Mouse (Mus musculus): ENCODE results near the gene Spib. TPM values are rescaled to one million over a fixed set of nuclear protein-coding genes. Genes with fewer than 3 reads are reported as not detected.

Spib gene
- polyA plus RNA-seq, 1 experiment from 2014 or later: not detected

Small RNAs within 50 kb of the gene (microRNA-seq; reads per million reads assigned to microRNA genes)
- not detected for gene Mir7053

Other genes with a start within 250 kb of the Spib start
- gene Clec11a, start 225.2 kb downstream of the Spib start, polyA plus RNA-seq (2016; fragmentation: Nextera tagmentation; extraction: Ambion mirVana): 2.5 and 2.6 TPM in 2 replicates
- gene Shank1, start 221.8 kb downstream of the Spib start, polyA plus RNA-seq (2016; fragmentation: Nextera tagmentation; extraction: Ambion mirVana): 8.5 and 11.4 TPM in 2 replicates
- 5.4 and 6.4 TPM in 2 replicates for gene Syt3, start 148.0 kb downstream of the Spib start, polyA plus RNA-seq (2016; fragmentation: Nextera tagmentation; extraction: Ambion mirVana)
- 0.74 and 1.3 TPM in 2 replicates for gene 1700008O03Rik, start 146.3 kb downstream of the Spib start, polyA plus RNA-seq (2016; fragmentation: Nextera tagmentation; extraction: Ambion mirVana)
- 12.0 and 13.5 TPM in 2 replicates for gene Lrrc4b, start 103.1 kb downstream of the Spib start, polyA plus RNA-seq (2016; fragmentation: Nextera tagmentation; extraction: Ambion mirVana)
- gene Aspdh, start 66.7 kb downstream of the Spib start, polyA plus RNA-seq (2016; fragmentation: Nextera tagmentation; extraction: Ambion mirVana): 3.4 and 5.1 TPM in 2 replicates
- 56.2 and 58.1 TPM in 2 replicates for gene Josd2, start 64.1 kb downstream of the Spib start, polyA plus RNA-seq (2016; fragmentation: Nextera tagmentation; extraction: Ambion mirVana)
- 132 and 136 TPM in 2 replicates for gene Emc10, start 35.5 kb downstream of the Spib start, polyA plus RNA-seq (2016; fragmentation: Nextera tagmentation; extraction: Ambion mirVana)
- gene Fam71e1, start 35.5 kb downstream of the Spib start, polyA plus RNA-seq (2016; fragmentation: Nextera tagmentation; extraction: Ambion mirVana): 32.4 and 35.1 TPM in 2 replicates
- 0.16 and 0.22 TPM in 2 replicates for gene Mybpc2, start 7.4 kb downstream of the Spib start, polyA plus RNA-seq (2016; fragmentation: Nextera tagmentation; extraction: Ambion mirVana)
- gene Pold1, start 16.8 kb upstream of the Spib start, polyA plus RNA-seq (2016; fragmentation: Nextera tagmentation; extraction: Ambion mirVana): 94.1 and 96.0 TPM in 2 replicates
- 78.2 and 80.3 TPM in 2 replicates for gene Nr1h2, start 21.9 kb upstream of the Spib start, polyA plus RNA-seq (2016; fragmentation: Nextera tagmentation; extraction: Ambion mirVana)
- gene Napsa, start 40.3 kb upstream of the Spib start, polyA plus RNA-seq (2016; fragmentation: Nextera tagmentation; extraction: Ambion mirVana): 0.45 and 0.60 TPM in 2 replicates
- 2.3 and 2.6 TPM in 2 replicates for gene Kcnc3, start 58.6 kb upstream of the Spib start, polyA plus RNA-seq (2016; fragmentation: Nextera tagmentation; extraction: Ambion mirVana)
- gene Myh14, start 138.8 kb upstream of the Spib start, polyA plus RNA-seq (2016; fragmentation: Nextera tagmentation; extraction: Ambion mirVana): 1.9 and 2.3 TPM in 2 replicates
- gene Izumo2, start 176.7 kb upstream of the Spib start, polyA plus RNA-seq (2016; fragmentation: Nextera tagmentation; extraction: Ambion mirVana): not detected in 2 replicates
- 38.4 and 43.7 TPM in 2 replicates for gene Vrk3, start 216.3 kb upstream of the Spib start, polyA plus RNA-seq (2016; fragmentation: Nextera tagmentation; extraction: Ambion mirVana)
- gene Zfp473, start 219.0 kb upstream of the Spib start, polyA plus RNA-seq (2016; fragmentation: Nextera tagmentation; extraction: Ambion mirVana): 2.9 and 3.5 TPM in 2 replicates

Measured in midbrain, embryonic 12.5 days (tissue).